Mouse (Mus musculus): ENCODE data around the gene Gnaq. TPM values are rescaled to one million over a fixed set of nuclear protein-coding genes. Genes with fewer than 3 reads are reported as not detected.

Gene Gnaq
- total RNA-seq, 1 experiment, result 17.8 TPM

GRCm38 (mm10) chr19:16138064-16138580 is 5.5 kb downstream of the Gnaq start:
- Histone ChIP-seq H3K36me3 (ENCODE audit: control insufficient read depth, insufficient read depth, low read length, poor library complexity, severe bottlenecking) (peaks cover 2% of the 10 kb centered on the region; the same call in 1 of the 2 replicates), H3K4me3 (ENCODE audit: insufficient read depth in 1 of 2, low read depth in 1 of 2, low read length in 2 of 2, poor library complexity in 1 of 2, severe bottlenecking in 1 of 2) (no peak overlapping the region), H3K27ac (ENCODE audit: insufficient read depth, low read depth, low read length, poor library complexity, severe bottlenecking) (no peak overlapping the region), H3K9me3 (ENCODE audit: control insufficient read depth, insufficient read depth, low read depth, low read length) (no peaks in the 10 kb centered on the region), H3K9ac (ENCODE audit: insufficient read depth, low read depth, low read length, poor library complexity, severe bottlenecking) (no peak overlapping the region), H3K4me1 (ENCODE audit: control insufficient read depth in 2 of 2, insufficient read depth in 2 of 2, low read length in 2 of 2, poor library complexity in 1 of 2) (peaks cover 2 to 6% of the 10 kb centered on the region in 2 experiments; a peak in 1 of 4 replicates)
- no peak for DNase-seq (ENCODE audit: low read depth, low spot score)
- in situ Hi-C loops (cut with MboI; ENCODE audit: low sequenced_read_pairs in 2 of 2, unreplicated experiment in 2 of 2), result no loop called here
- TF ChIP-seq HCFC1 (IDR thresholded peaks at IDR 0.05; ENCODE audit: borderline replicate concordance, insufficient read depth, low read length) (no peak), ZC3H11A (IDR thresholded peaks at IDR 0.05; ENCODE audit: borderline replicate concordance, low read depth, low read length) (no peak), MAFK (IDR thresholded peaks at IDR 0.05; ENCODE audit: insufficient read depth, low read depth, low read length) (no peak), CHD2 (IDR thresholded peaks at IDR 0.05; ENCODE audit: low read depth, low read length) (no peak), ZNF384 (IDR thresholded peaks at IDR 0.05; ENCODE audit: low read depth, low read length) (no peak)

GRCm38 (mm10) chr19:16140710-16141109 is 8.1 kb downstream of the Gnaq start:
- in situ Hi-C loops (cut with MboI; ENCODE audit: low sequenced_read_pairs in 2 of 2, unreplicated experiment in 2 of 2), result no loop called here
- Histone ChIP-seq H3K36me3 (ENCODE audit: control insufficient read depth, insufficient read depth, low read length, poor library complexity, severe bottlenecking) (peaks cover 2% of the 10 kb centered on the region; the same call in 1 of the 2 replicates), H3K4me3 (ENCODE audit: insufficient read depth in 1 of 2, low read depth in 1 of 2, low read length in 2 of 2, poor library complexity in 1 of 2, severe bottlenecking in 1 of 2) (no peak overlapping the region), H3K4me1 (ENCODE audit: control insufficient read depth in 2 of 2, insufficient read depth in 2 of 2, low read length in 2 of 2, poor library complexity in 1 of 2) (0 out of 4 replicates have a peak, but pooled peaks cover 0 to 3% of the 10 kb centered on the region in 2 experiments), H3K9ac (ENCODE audit: insufficient read depth, low read depth, low read length, poor library complexity, severe bottlenecking) (no peak overlapping the region), H3K9me3 (ENCODE audit: control insufficient read depth, insufficient read depth, low read depth, low read length) (no peaks in the 10 kb centered on the region), H3K27ac (ENCODE audit: insufficient read depth, low read depth, low read length, poor library complexity, severe bottlenecking) (no peak overlapping the region)
- TF ChIP-seq MAFK (IDR thresholded peaks at IDR 0.05; ENCODE audit: insufficient read depth, low read depth, low read length) (no peak), ZNF384 (IDR thresholded peaks at IDR 0.05; ENCODE audit: low read depth, low read length) (no peak), CHD2 (IDR thresholded peaks at IDR 0.05; ENCODE audit: low read depth, low read length) (no peak), HCFC1 (IDR thresholded peaks at IDR 0.05; ENCODE audit: borderline replicate concordance, insufficient read depth, low read length) (no peak), ZC3H11A (IDR thresholded peaks at IDR 0.05; ENCODE audit: borderline replicate concordance, low read depth, low read length) (no peak)
- DNase-seq (ENCODE audit: low read depth, low spot score), result no peak

GRCm38 (mm10) chr19:16141857-16142256 is 9.2 kb downstream of the Gnaq start:
- H3K36me3 ChIP-seq (ENCODE audit: control insufficient read depth, insufficient read depth, low read length, poor library complexity, severe bottlenecking), result peaks cover 2% of the 10 kb centered on the region; the same call in 1 of the 2 replicates
- no peak for DNase-seq (ENCODE audit: low read depth, low spot score)
- H3K4me1 ChIP-seq (ENCODE audit: control insufficient read depth in 2 of 2, insufficient read depth in 2 of 2, low read length in 2 of 2, poor library complexity in 1 of 2), result 0 out of 4 replicates have a peak, but pooled peaks cover 0 to 3% of the 10 kb centered on the region in 2 experiments
- no peak overlapping the region for H3K9ac ChIP-seq (ENCODE audit: insufficient read depth, low read depth, low read length, poor library complexity, severe bottlenecking)
- H3K27ac ChIP-seq (ENCODE audit: insufficient read depth, low read depth, low read length, poor library complexity, severe bottlenecking), result no peak overlapping the region
- in situ Hi-C loops (cut with MboI; ENCODE audit: low sequenced_read_pairs in 2 of 2, unreplicated experiment in 2 of 2), result no loop called here
- no peaks in the 10 kb centered on the region for H3K9me3 ChIP-seq (ENCODE audit: control insufficient read depth, insufficient read depth, low read depth, low read length)
- TF ChIP-seq CHD2 (IDR thresholded peaks at IDR 0.05; ENCODE audit: low read depth, low read length) (no peak), HCFC1 (IDR thresholded peaks at IDR 0.05; ENCODE audit: borderline replicate concordance, insufficient read depth, low read length) (no peak), ZC3H11A (IDR thresholded peaks at IDR 0.05; ENCODE audit: borderline replicate concordance, low read depth, low read length) (no peak), MAFK (IDR thresholded peaks at IDR 0.05; ENCODE audit: insufficient read depth, low read depth, low read length) (no peak), ZNF384 (IDR thresholded peaks at IDR 0.05; ENCODE audit: low read depth, low read length) (no peak)
- no peak overlapping the region for H3K4me3 ChIP-seq (ENCODE audit: insufficient read depth in 1 of 2, low read depth in 1 of 2, low read length in 2 of 2, poor library complexity in 1 of 2, severe bottlenecking in 1 of 2)

- Histone ChIP-seq H3K4me3 (ENCODE audit: insufficient read depth in 1 of 2, low read depth in 1 of 2, low read length in 2 of 2, poor library complexity in 1 of 2, severe bottlenecking in 1 of 2) (no peak overlapping the region), H3K36me3 (ENCODE audit: control insufficient read depth, insufficient read depth, low read length, poor library complexity, severe bottlenecking) (peaks cover 2% of the 10 kb centered on the region; the same call in 1 of the 2 replicates), H3K4me1 (ENCODE audit: control insufficient read depth in 2 of 2, insufficient read depth in 2 of 2, low read length in 2 of 2, poor library complexity in 1 of 2) (0 out of 4 replicates have a peak, but pooled peaks cover 0 to 3% of the 10 kb centered on the region in 2 experiments), H3K9ac (ENCODE audit: insufficient read depth, low read depth, low read length, poor library complexity, severe bottlenecking) (no peak overlapping the region), H3K27ac (ENCODE audit: insufficient read depth, low read depth, low read length, poor library complexity, severe bottlenecking) (no peak overlapping the region), H3K9me3 (ENCODE audit: control insufficient read depth, insufficient read depth, low read depth, low read length) (no peaks in the 10 kb centered on the region)
- in situ Hi-C loops (cut with MboI; ENCODE audit: low sequenced_read_pairs in 2 of 2, unreplicated experiment in 2 of 2), result no loop called here
- DNase-seq (ENCODE audit: low read depth, low spot score), result no peak
- no peak for TF ChIP-seq HCFC1 (IDR thresholded peaks at IDR 0.05; ENCODE audit: borderline replicate concordance, insufficient read depth, low read length)
Observed at GRCm38 (mm10) chr19:16142990-16143389, 10.4 kb downstream of the Gnaq start.

- H3K36me3 ChIP-seq (ENCODE audit: control insufficient read depth, insufficient read depth, low read length, poor library complexity, severe bottlenecking), result peaks cover 2% of the 10 kb centered on the region; the same call in 1 of the 2 replicates
- in situ Hi-C loops (cut with MboI; ENCODE audit: low sequenced_read_pairs in 2 of 2, unreplicated experiment in 2 of 2), result no loop called here
- no peaks in the 10 kb centered on the region; a peak in 1 of 4 replicates for H3K4me1 ChIP-seq (ENCODE audit: control insufficient read depth in 2 of 2, insufficient read depth in 2 of 2, low read length in 2 of 2, poor library complexity in 1 of 2)
- no peak overlapping the region for H3K9ac ChIP-seq (ENCODE audit: insufficient read depth, low read depth, low read length, poor library complexity, severe bottlenecking)
- DNase-seq (ENCODE audit: low read depth, low spot score), result no peak
- H3K9me3 ChIP-seq (ENCODE audit: control insufficient read depth, insufficient read depth, low read depth, low read length), result no peaks in the 10 kb centered on the region
- H3K4me3 ChIP-seq (ENCODE audit: insufficient read depth in 1 of 2, low read depth in 1 of 2, low read length in 2 of 2, poor library complexity in 1 of 2, severe bottlenecking in 1 of 2), result no peak overlapping the region
- no peak overlapping the region for H3K27ac ChIP-seq (ENCODE audit: insufficient read depth, low read depth, low read length, poor library complexity, severe bottlenecking)
- TF ChIP-seq HCFC1 (IDR thresholded peaks at IDR 0.05; ENCODE audit: borderline replicate concordance, insufficient read depth, low read length), result no peak
- TF ChIP-seq MAFK (IDR thresholded peaks at IDR 0.05; ENCODE audit: insufficient read depth, low read depth, low read length), result no peak
- no peak for TF ChIP-seq ZC3H11A (IDR thresholded peaks at IDR 0.05; ENCODE audit: borderline replicate concordance, low read depth, low read length)
- no peak for TF ChIP-seq CHD2 (IDR thresholded peaks at IDR 0.05; ENCODE audit: low read depth, low read length)
- TF ChIP-seq ZNF384 (IDR thresholded peaks at IDR 0.05; ENCODE audit: low read depth, low read length), result no peak
Observed at GRCm38 (mm10) chr19:16147446-16147845, 14.8 kb downstream of the Gnaq start.

All from ES-E14 (cell line).